Mouse (Mus musculus) heart, adult 2 months (tissue): ENCODE results near the gene Irf4.

Experiments used
- EP300 ChIP-seq: fragments of 200-500 bp; IDR thresholded peaks from 2 replicates; pipeline ENCODE4 v1.6.1; 2011; ENCODE audit warnings: low read depth, low read length, control low read depth; ENCODE audit not compliant: insufficient read depth
- POLR2A ChIP-seq: fragments of 200-500 bp; IDR thresholded peaks from 2 replicates; pipeline ENCODE4 v1.6.1; 2011; ENCODE audit warnings: mild to moderate bottlenecking, low read depth, low read length, control low read depth; ENCODE audit not compliant: insufficient read depth

GRCm38 (mm10) chr13:30767477-30768127, 18.6 kb downstream of the Irf4 start:
- TF ChIP-seq POLR2A (no peak), EP300 (no peak)
